Mouse (Mus musculus): Measurements from ENCODE around the gene Sec24d. TPM values are rescaled to one million over a fixed set of nuclear protein-coding genes. Genes with fewer than 3 reads are reported as not detected.
"Not testable (repeated sequence)": the region's sequence is repeated elsewhere in the genome, so short reads cannot be mapped to it uniquely, and the experiment has no call there.

The Sec24d gene
- polyA plus RNA-seq, 1 experiment from 2014 or later: 61.9 TPM

DNA sequence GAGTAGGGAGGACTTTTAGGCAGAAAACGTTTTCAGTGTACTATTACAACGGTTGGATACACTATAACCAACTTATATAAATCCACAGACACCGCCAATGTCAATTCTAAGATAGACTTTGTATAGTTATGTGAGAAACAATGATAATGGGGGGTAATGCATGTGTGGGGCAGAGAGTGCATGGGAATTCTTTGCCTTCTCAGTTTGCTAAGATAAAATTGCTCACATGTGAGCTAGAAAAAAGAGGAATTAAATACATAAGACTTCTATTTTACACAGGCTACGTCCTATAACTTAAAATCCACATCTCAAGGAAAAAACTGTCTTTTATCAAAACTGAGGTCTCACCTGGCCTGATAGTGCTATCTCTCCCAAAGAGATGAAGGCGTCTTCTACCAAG is 103.7 kb downstream of the Sec24d start:
- 0 out of 2 replicates have a peak, but pooled peaks cover 2% of the 10 kb centered on the region for H3K4me1 ChIP-seq (replicated peaks)
- no peak overlapping the region for H3K4me2 ChIP-seq
- peaks cover 52% of the 10 kb centered on the region for H3K36me3 ChIP-seq
- no peak overlapping the region for H3K27ac ChIP-seq
- H3K9ac ChIP-seq: no peak overlapping the region
- 90% methylated on average over 5 of the region's 5 CpGs for WGBS
- H3K9me3 ChIP-seq (replicated peaks): no peaks in the 10 kb centered on the region
- H3K4me3 ChIP-seq: no peak overlapping the region
- ATAC-seq (replicated peaks; ENCODE audit: insufficient number of reproducible peaks, insufficient read depth, low FRiP score, low read depth): no peak
- H3K27me3 ChIP-seq: no peaks in the 10 kb centered on the region

DNA sequence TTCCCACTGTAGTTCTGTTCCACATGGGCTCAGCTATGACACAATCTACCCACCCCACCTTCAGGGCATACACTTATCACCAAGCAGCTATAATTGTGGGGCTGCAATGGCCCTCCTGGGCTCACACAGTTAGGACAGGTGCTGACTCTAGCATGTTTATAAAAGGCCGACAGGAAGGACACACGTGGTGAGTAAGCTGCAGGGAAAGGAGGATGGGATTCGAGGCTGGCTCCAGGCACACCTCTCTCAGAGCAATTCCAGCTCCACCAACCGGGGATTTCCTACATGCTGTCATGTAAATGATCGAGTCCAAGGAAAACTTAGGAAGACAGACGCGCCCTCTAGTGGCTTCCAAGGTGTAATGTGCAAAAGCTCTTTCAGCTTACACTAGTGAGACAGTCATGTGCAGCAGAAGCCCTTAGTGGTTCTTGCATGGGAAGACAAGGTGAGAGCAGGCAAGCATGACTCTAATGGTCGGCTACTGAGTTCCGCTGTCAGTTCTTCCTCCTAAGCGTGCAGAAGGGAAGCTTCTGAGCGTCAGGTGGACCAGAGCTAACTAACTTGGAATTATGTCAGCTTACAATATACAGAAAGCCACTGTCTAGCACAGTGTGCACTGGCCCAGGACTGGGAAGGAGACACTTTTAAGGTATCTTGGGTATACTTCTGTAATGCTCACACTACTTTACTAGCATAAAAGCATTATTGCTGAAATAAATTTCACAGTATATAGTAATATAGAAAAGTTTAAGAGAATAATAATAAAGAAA is 104.7 kb downstream of the Sec24d start:
- Histone ChIP-seq H3K4me3 (no peak overlapping the region), H3K36me3 (peaks cover 54% of the 10 kb centered on the region), H3K9ac (no peak overlapping the region), H3K9me3 (replicated peaks) (no peaks in the 10 kb centered on the region), H3K4me1 (replicated peaks) (0 out of 2 replicates have a peak, but pooled peaks cover 2% of the 10 kb centered on the region), H3K27me3 (no peaks in the 10 kb centered on the region), H3K4me2 (no peak overlapping the region), H3K27ac (no peak overlapping the region)
- ATAC-seq (replicated peaks; ENCODE audit: insufficient number of reproducible peaks, insufficient read depth, low FRiP score, low read depth): peak; percentile 35; the same call in 1 of the 2 replicates
- 34% methylated on average over 11 of the region's 11 CpGs for WGBS

DNA sequence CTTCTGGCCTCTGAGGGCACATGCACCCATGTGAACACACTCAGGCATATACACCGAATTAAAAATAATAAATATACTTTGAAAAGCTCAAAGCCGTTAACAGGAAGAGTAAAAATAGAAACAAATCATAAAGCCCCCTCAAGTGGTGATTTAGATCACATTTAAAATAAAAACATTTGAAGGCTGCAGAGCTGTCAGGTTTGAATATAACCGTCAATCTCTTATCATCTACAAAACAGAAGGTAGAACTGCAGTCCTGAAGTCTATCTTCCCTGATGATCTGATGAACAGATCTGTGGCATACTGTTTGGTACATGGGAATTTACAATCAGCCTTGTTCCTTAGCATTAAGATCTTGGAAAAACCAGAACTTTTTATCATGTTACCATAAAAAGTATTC is 109.3 kb downstream of the Sec24d start:
- H3K9ac ChIP-seq: no peak overlapping the region
- no peak for ATAC-seq (replicated peaks; ENCODE audit: insufficient number of reproducible peaks, insufficient read depth, low FRiP score, low read depth)
- peaks cover 49% of the 10 kb centered on the region for H3K36me3 ChIP-seq
- WGBS: 89% methylated on average over 3 of the region's 3 CpGs
- H3K4me3 ChIP-seq: no peak overlapping the region
- H3K27me3 ChIP-seq: no peaks in the 10 kb centered on the region
- H3K9me3 ChIP-seq (replicated peaks): no peaks in the 10 kb centered on the region
- no peak overlapping the region for H3K4me2 ChIP-seq
- 0 out of 2 replicates have a peak, but pooled peaks cover 2% of the 10 kb centered on the region for H3K4me1 ChIP-seq (replicated peaks)
- H3K27ac ChIP-seq: no peak overlapping the region

DNA sequence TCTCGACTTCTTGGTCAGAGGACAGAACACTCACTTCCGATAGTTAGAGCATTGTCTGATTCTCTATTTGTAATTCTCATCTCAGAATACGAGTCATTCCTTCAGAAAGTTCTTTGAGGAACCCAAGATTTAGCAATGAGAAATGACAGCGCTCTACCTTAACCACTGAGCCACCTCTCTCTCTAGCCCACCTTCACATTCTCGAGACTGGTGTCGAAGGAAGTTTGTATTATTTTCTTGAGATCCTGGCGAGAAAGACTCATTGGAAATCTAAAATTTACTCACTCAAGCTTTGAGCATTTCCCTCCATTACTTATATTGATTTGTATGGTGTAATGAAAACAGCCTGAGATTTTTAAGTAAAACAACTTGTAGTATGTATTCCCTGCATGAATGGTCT is 117.2 kb downstream of the Sec24d start:
- Histone ChIP-seq H3K36me3 (peaks cover 25% of the 10 kb centered on the region), H3K9me3 (replicated peaks) (no peaks in the 10 kb centered on the region), H3K9ac (no peak overlapping the region), H3K27me3 (no peaks in the 10 kb centered on the region), H3K4me2 (peak overlapping the region; percentile 81; the same call in 1 of the 2 replicates), H3K4me3 (peak overlapping the region; percentile 85; the same call in 1 of the 2 replicates), H3K27ac (no peak overlapping the region), H3K4me1 (replicated peaks) (peaks cover 15% of the 10 kb centered on the region)
- ATAC-seq (replicated peaks; ENCODE audit: insufficient number of reproducible peaks, insufficient read depth, low FRiP score, low read depth): no peak
- WGBS: 92% methylated on average over 7 of the region's 7 CpGs

DNA sequence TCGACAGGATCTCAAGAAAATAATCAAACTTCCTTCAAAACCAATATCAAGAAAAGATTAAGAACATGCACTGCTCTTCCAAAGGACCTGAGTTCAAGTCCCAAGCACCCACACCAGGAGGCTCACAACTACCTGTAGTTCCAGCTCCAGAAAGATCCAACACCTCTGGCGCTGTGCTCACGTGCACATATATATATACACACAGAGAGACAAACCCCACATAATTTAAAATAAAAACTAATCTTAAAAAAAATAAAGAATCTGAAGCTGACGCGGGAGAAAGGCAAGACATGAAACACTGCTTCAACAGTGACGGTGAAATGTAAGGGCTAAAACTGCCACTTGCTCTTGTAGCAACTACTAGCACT is 117.8 kb downstream of the Sec24d start:
- no peaks in the 10 kb centered on the region for H3K27me3 ChIP-seq
- H3K4me3 ChIP-seq: peak overlapping the region; percentile 85
- peak overlapping the region; percentile 84 for H3K9ac ChIP-seq
- ATAC-seq (replicated peaks; ENCODE audit: insufficient number of reproducible peaks, insufficient read depth, low FRiP score, low read depth): no peak
- H3K4me2 ChIP-seq: peak overlapping the region; percentile 81
- no peaks in the 10 kb centered on the region for H3K9me3 ChIP-seq (replicated peaks)
- peaks cover 19% of the 10 kb centered on the region for H3K36me3 ChIP-seq
- peaks cover 15% of the 10 kb centered on the region for H3K4me1 ChIP-seq (replicated peaks)
- WGBS: 11% methylated on average over 6 of the region's 6 CpGs
- peak overlapping the region; percentile 96 for H3K27ac ChIP-seq

DNA sequence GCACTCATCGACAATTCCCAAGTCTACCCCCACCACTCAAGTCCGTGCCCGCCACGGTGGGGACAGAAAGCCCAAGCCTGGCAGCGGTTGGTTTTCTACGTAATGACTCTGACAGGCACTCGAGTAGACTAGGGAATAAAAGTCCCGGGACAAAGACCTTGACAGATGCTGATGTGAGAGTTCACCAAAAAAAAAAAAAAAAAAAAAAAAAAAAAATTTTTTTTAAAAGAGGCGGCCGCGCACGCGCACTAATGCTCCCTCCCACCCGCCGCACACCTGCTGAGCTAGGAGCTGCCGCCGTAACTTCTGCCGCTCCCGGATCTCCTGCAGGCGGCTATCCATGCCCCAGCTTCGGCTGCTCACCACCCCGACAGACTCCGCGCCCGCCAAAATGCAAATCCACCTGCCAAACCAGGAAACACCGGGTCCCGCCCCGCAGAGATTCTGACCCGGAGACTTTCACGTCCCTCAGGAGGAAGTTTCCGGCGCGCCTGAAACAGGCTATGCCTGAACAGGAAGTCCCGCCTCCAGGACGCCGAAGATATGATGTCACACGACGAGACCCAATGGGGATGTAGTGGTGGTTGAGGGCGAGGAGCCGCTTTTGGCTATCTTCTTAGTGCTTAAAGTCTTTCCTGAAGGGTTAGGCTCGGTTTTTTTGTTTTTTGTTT is 118.4 kb downstream of the Sec24d start, which contains the start of gene Mettl14:
Gene Mettl14 (minus strand): TSS at position 623 of the 671 bp plus-strand sequence.
- Histone ChIP-seq H3K27ac (peak within 1 kb of the TSS; percentile 96), H3K4me2 (peak within 1 kb of the TSS; percentile 81), H3K4me3 (peak within 1 kb of the TSS; percentile 85), H3K4me1 (replicated peaks) (peaks cover 15% of the 10 kb centered on the region), H3K27me3 (no peaks in the 10 kb centered on the region), H3K9me3 (replicated peaks) (no peaks in the 10 kb centered on the region), H3K9ac (peak within 1 kb of the TSS; percentile 84), H3K36me3 (peaks cover 16% of the 10 kb centered on the region; the same call in 1 of the 2 replicates)
- peak; percentile 99 for ATAC-seq (replicated peaks; ENCODE audit: insufficient number of reproducible peaks, insufficient read depth, low FRiP score, low read depth)
- WGBS: under 1% methylated on average over 41 of the region's 41 CpGs

DNA sequence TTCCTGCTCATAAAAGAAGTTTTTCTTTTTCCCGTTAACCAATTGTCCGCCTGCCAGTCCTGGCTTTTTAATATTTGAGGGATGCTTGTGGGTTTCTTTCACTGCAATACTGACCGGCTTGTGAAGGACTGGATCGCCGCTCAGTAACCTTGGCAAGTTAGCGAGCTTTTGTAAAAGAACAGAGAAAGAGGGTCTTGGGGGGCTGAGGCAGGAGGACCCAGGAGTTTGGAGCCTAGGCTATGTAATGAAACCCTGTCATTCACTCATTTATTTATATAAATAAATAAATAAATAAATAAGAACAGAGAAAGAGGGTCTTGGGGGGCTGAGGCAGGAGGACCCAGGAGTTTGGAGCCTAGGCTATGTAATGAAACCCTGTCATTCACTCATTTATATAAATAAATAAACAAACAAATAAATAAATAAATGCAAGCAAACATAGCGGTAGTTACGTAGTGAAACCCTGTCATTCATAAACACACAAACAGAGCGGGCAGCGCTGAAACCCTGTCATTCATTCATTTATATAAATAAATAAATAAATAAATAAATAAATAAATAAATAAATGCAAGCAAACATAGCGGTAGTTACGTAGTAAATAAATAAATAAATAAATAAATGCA is 119.0 kb downstream of the Sec24d start:
- WGBS: 15% methylated on average over 12 of the region's 12 CpGs

DNA sequence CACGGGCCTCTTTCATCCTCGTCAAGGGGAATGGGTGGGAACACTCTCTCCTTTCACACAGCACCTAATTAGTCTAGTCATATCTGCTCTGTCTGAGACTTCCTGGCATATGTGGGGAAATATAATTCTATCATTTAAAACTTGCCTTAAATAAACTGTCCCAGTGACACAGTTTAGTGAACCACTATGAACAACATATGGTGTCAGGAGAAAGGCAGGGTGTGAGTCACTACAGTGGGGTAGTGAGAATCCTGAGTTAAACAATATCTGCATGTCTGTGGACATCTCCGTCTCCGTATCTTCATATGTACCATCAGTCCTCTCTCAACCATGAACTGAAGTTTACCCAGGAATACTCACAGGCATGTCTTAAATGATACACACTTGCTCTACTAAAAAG is 123.9 kb downstream of the Sec24d start:
- no peaks in the 10 kb centered on the region for H3K27me3 ChIP-seq
- H3K9ac ChIP-seq: no peak overlapping the region
- H3K4me1 ChIP-seq (replicated peaks): no peaks in the 10 kb centered on the region
- no peak overlapping the region for H3K27ac ChIP-seq
- no peaks in the 10 kb centered on the region for H3K36me3 ChIP-seq
- 68% methylated on average over 4 of the region's 4 CpGs for WGBS
- ATAC-seq (replicated peaks; ENCODE audit: insufficient number of reproducible peaks, insufficient read depth, low FRiP score, low read depth): no peak
- no peak overlapping the region for H3K4me3 ChIP-seq
- no peak overlapping the region for H3K4me2 ChIP-seq
- H3K9me3 ChIP-seq (replicated peaks): no peaks in the 10 kb centered on the region

More for the DNA sequence above, 119.0 kb downstream of the Sec24d start:
- H3K4me3 ChIP-seq: peak overlapping the region; percentile 85
- not testable (repeated sequence) for H3K36me3 ChIP-seq; H3K27me3 ChIP-seq; H3K9me3 ChIP-seq (replicated peaks)
- H3K27ac ChIP-seq: peak overlapping the region; percentile 96
- H3K4me1 ChIP-seq (replicated peaks): peaks cover 15% of the 10 kb centered on the region
- H3K4me2 ChIP-seq: peak overlapping the region; percentile 81
- H3K9ac ChIP-seq: peak overlapping the region; percentile 84
- ATAC-seq (replicated peaks; ENCODE audit: insufficient number of reproducible peaks, insufficient read depth, low FRiP score, low read depth): peak; percentile 45

DNA sequence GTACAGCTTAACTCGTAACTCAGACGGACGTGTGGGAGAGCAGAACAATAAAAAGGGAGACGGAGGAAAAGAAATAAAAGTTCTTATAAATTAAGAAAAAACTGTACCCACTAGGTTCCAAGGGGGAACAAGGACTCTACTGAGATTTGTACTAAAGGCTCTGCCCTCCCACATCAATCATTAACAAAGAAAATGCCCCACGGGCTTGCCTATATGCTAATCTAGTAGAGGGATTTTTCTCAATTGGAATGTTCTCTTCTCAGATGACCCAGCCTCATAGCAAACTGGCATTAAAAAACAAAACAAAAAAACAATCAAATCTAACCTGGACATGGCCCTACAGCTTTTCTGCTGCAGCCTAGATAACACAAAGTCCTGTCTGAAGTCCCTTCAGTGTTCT is 128.4 kb downstream of the Sec24d start:
- no peak for ATAC-seq (replicated peaks; ENCODE audit: insufficient number of reproducible peaks, insufficient read depth, low FRiP score, low read depth)
- H3K4me2 ChIP-seq: no peak overlapping the region
- no peaks in the 10 kb centered on the region for H3K36me3 ChIP-seq
- H3K27ac ChIP-seq: no peak overlapping the region
- no peaks in the 10 kb centered on the region for H3K4me1 ChIP-seq (replicated peaks)
- WGBS: 81% methylated on average over 5 of the region's 5 CpGs
- no peaks in the 10 kb centered on the region for H3K9me3 ChIP-seq (replicated peaks)
- H3K27me3 ChIP-seq: no peaks in the 10 kb centered on the region
- no peak overlapping the region for H3K9ac ChIP-seq
- no peak overlapping the region for H3K4me3 ChIP-seq

DNA sequence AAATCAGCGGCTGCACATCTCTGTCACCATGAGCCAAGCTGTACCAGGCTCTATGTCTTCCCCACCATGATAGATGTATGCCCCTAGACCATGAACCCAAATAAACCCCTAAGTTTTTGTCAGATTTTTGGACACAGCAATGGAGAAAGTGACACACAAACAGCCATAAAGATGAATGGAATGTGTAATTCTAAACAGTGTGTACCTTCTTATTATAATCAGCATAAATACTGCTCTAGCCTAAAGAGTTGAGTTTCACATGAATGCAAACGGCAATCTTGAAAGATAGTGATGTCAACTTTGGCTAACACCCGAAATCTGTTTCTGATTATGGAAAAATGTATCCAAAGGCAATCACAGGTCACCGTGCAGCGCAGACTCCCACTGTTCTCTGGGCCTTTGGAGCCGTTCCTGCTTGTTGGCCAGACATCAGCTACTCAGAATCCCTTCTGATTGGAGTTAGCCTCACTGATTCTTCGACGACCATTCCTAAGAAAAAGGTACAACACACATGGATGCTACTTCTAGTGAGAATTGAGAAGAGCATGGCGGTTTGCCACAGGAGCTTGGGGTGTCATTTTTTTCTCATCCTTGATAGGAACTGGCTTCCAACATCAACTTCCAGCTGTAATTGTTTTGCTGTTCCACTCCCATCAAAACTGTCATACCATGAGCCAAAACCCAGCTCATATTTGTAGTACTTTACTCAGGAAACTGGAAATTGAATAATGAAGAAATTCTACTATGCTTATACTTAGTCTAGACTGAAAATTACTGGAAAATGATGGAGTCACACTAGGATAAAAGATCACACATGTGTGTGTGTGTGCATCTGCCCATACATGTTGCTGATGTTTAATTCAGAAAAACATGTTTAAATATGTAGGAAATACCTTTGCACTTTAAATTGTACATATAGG is 130.6 kb downstream of the Sec24d start:
- no peak overlapping the region for H3K4me3 ChIP-seq
- H3K9me3 ChIP-seq (replicated peaks): no peaks in the 10 kb centered on the region
- no peak overlapping the region for H3K4me2 ChIP-seq
- H3K4me1 ChIP-seq (replicated peaks): no peaks in the 10 kb centered on the region
- 0 out of 2 replicates have a peak overlapping the region, but pooled peaks have one; percentile 15 for H3K27ac ChIP-seq
- 62% methylated on average over 9 of the region's 9 CpGs for WGBS
- H3K9ac ChIP-seq: no peak overlapping the region
- H3K36me3 ChIP-seq: no peaks in the 10 kb centered on the region
- no peaks in the 10 kb centered on the region for H3K27me3 ChIP-seq
- no peak for ATAC-seq (replicated peaks; ENCODE audit: insufficient number of reproducible peaks, insufficient read depth, low FRiP score, low read depth)
